30 mouse cellular contexts compared by ENCODE assay signal in genomic region chr2:28723912-28724311, GRCm38 (mm10). TPM values are rescaled to one million over a fixed set of nuclear protein-coding genes. Genes with fewer than 3 reads are reported as not detected.
DNase-seq lines count a peak whose midpoint lies in the region; ATAC-seq and TF ChIP-seq lines count a peak whose summit lies in the region.
"Had no signal": no experiment of that assay in that cellular context is flagged by ENCODE, and none has a peak within 500 bp of the region (broad histone marks: within the 10 kb centered on the region; RNA-seq: fewer than 3 reads in every experiment).

No protein-coding gene starts in this region.

- H3K9ac ChIP-seq in lung, embryonic 16.5 days (ENCODE audit: low read length): no peak overlapping the region
- H3K9ac ChIP-seq: heart, embryonic 12.5 days; kidney, embryonic 15.5 days; liver, embryonic 12.5 days; liver, postnatal 0 days had no signal

- no peaks in the 10 kb centered on the region for H3K36me3 ChIP-seq in lung, embryonic 16.5 days (ENCODE audit: control insufficient read depth, insufficient read depth, low read length)
- H3K36me3 ChIP-seq: heart, embryonic 12.5 days; kidney, embryonic 15.5 days; liver, embryonic 12.5 days had no signal

- no peaks in the 10 kb centered on the region for H3K9me3 ChIP-seq in lung, embryonic 16.5 days (ENCODE audit: control insufficient read depth, low read length)
- H3K9me3 ChIP-seq: heart, embryonic 12.5 days; kidney, embryonic 15.5 days; liver, embryonic 12.5 days; megakaryocyte, embryonic 14.5 days had no signal

- peak overlapping the region; percentile 2; the same call in 1 of the 2 replicates for H3K4me2 ChIP-seq in lung, embryonic 16.5 days (ENCODE audit: low read depth, low read length)
- H3K4me2 ChIP-seq: heart, embryonic 12.5 days; kidney, embryonic 15.5 days; liver, embryonic 12.5 days had no signal

- TF ChIP-seq POLR2A in lung, adult 2 months (IDR thresholded peaks at IDR 0.05; ENCODE audit: borderline replicate concordance, extremely low read depth, low read depth, low read length): no peak
- TF ChIP-seq POLR2A in brain, embryonic 14.5 days (IDR thresholded peaks at IDR 0.05; ENCODE audit: borderline replicate concordance, extremely low read depth, insufficient read depth, insufficient read length, poor library complexity, severe bottlenecking): no peak

- TF ChIP-seq CTCF in lung, adult 2 months (IDR thresholded peaks at IDR 0.05; ENCODE audit: insufficient read depth, low read length): no peak
- TF ChIP-seq CTCF in brain, embryonic 14.5 days (IDR thresholded peaks at IDR 0.05; ENCODE audit: borderline replicate concordance, extremely low read depth, insufficient read depth, insufficient read length): no peak

- peak; percentile 80 for ATAC-seq in lung, embryonic 16.5 days (ENCODE audit: low read depth)
- peak; percentile 57 to 60 for ATAC-seq in hematopoietic stem cell, adult 5-6 weeks (replicated peaks in 1 of 2; ENCODE audit: insufficient read depth in 1 of 2, low FRiP score in 2 of 2, low TSS enrichment in 1 of 2, low read depth in 1 of 2, poor library complexity in 2 of 2, severe bottlenecking in 2 of 2)
- ATAC-seq: forebrain, embryonic 16.5 days; hindbrain, embryonic 16.5 days; liver, embryonic 12.5 days; liver, postnatal 0 days had no signal

- H3K27ac ChIP-seq in lung, embryonic 16.5 days (ENCODE audit: low read length): no peak overlapping the region
- H3K27ac ChIP-seq: gastrocnemius, adult 2 months; heart, adult 2 months; kidney, embryonic 15.5 days; liver, embryonic 12.5 days had no signal

- no peaks in the 10 kb centered on the region for H3K27me3 ChIP-seq in lung, embryonic 16.5 days (ENCODE audit: control insufficient read depth, insufficient read depth, low read depth, low read length)

- 37% methylated on average over 8 of the region's 9 CpGs for WGBS in lung, embryonic 16.5 days
- WGBS in lung, adult 2 months: 22% methylated on average over 9 of the region's 9 CpGs

- no peak overlapping the region for H3K4me3 ChIP-seq in lung, embryonic 16.5 days (ENCODE audit: low read length)
- H3K4me3 ChIP-seq in lung, adult 2 months (replicated peaks; ENCODE audit: extremely low read depth, low read depth, low read length): no peak overlapping the region
- H3K4me3 ChIP-seq: erythroblast, embryonic 14.5 days; gastrocnemius, adult 2 months; heart, adult 2 months; heart, embryonic 12.5 days; kidney, embryonic 15.5 days; liver, embryonic 12.5 days; megakaryocyte, embryonic 14.5 days; myocyte had no signal

- DNase-seq in lung, adult 2 months: no peak
- peak; percentile 48 for DNase-seq in brain, embryonic 14.5 days (ENCODE audit: low read depth)
- peak; percentile 28 to 58 for DNase-seq in lung, postnatal 4 days
- DNase-seq in natural killer cell, adult 2 months (ENCODE audit: low spot score in 2 of 2): no peak
- DNase-seq: adrenal gland, postnatal 10 days; B cell, adult 2 months; cerebellum, adult 11-12 months; cerebellum, adult 9-11 months; gastrocnemius, adult 2 months; heart, adult 2 months; heart, postnatal 4 days; kidney, adult 18-20 months; layer of hippocampus, postnatal 36 days; left cerebral cortex, postnatal 4 days; liver, postnatal 0 days; retina, postnatal 1 day; right cerebral cortex, postnatal 14 days had no signal

- no peaks in the 10 kb centered on the region; the same call in 1 of the 2 replicates for H3K4me1 ChIP-seq in lung, embryonic 16.5 days (replicated peaks; ENCODE audit: control insufficient read depth, insufficient read depth, low read length)
- no peaks in the 10 kb centered on the region; the same call in 1 of the 2 replicates for H3K4me1 ChIP-seq in lung, adult 2 months (ENCODE audit: control insufficient read depth, insufficient read depth, low read length)
- H3K4me1 ChIP-seq: liver, embryonic 12.5 days had no signal

RNA-seq across cellular contexts. Expression of gene Ak8, which starts 23.9 kb away (rescaled TPM):
- polyA plus RNA-seq in lung, embryonic 16.5 days (2015; fragmentation: Nextera tagmentation; extraction: Ambion mirVana): 4.2 and 4.7 TPM in 2 replicates
- polyA plus RNA-seq in lung, adult 2 months (2012; rRNA removed): 4.2 TPM in 2 replicates
- polyA plus RNA-seq in brain, embryonic 14.5 days (2012; rRNA removed): 1.3 and 1.5 TPM in 2 replicates
- total RNA-seq in hematopoietic stem cell, adult 5-6 weeks (2017): 0.15 and 0.38 TPM in 2 replicates
- total RNA-seq: gastrocnemius, adult 2 months; heart, adult 2 months; heart, postnatal 4 days had no signal
- polyA plus RNA-seq: erythroblast, embryonic 14.5 days had no signal

RNA-seq across cellular contexts. Expression of gene Spaca9, which starts 24.4 kb away (rescaled TPM):
- 6.5 and 9.6 TPM in 2 replicates for polyA plus RNA-seq in lung, embryonic 16.5 days (2015; fragmentation: Nextera tagmentation; extraction: Ambion mirVana)
- polyA plus RNA-seq in lung, adult 2 months (2012; rRNA removed): 21.4 and 29.6 TPM in 2 replicates
- 1.5 and 2.4 TPM in 2 replicates for polyA plus RNA-seq in brain, embryonic 14.5 days (2012; rRNA removed)
- 1.4 and 3.1 TPM in 2 replicates for total RNA-seq in hematopoietic stem cell, adult 5-6 weeks (2017)
- total RNA-seq: ES-E14; gastrocnemius, adult 2 months; heart, adult 2 months; layer of hippocampus, postnatal 36 days; left cerebral cortex, postnatal 4 days; midbrain, postnatal 0 days had no signal
- polyA plus RNA-seq: erythroblast, embryonic 14.5 days; small intestine, adult 2 months had no signal

Comparison
In these comparisons a context has a peak if more than half of its experiments do, and no peak if none do; other contexts are left out.
1. DNase-seq: peak in brain, embryonic 14.5 days (single experiment) and lung, postnatal 4 days (2 of 2); none in lung, adult 2 months (single experiment) and natural killer cell, adult 2 months (0 of 2).